Mouse (Mus musculus) forebrain, embryonic 10.5 days (tissue): ENCODE measurements around the gene Zeb2. TPM values are rescaled to one million over a fixed set of nuclear protein-coding genes. Genes with fewer than 3 reads are reported as not detected.

ENCODE experiments used
- DNase-seq: peaks from one replicate; pipeline ENCODE4 v3.0.0-alpha.2; 2017; ENCODE audit warnings: low spot score; ENCODE audit errors: extremely low spot score
- H3K27ac ChIP-seq: fragments of 300-500 bp; sonication (generic); 2 replicates; pipeline ENCODE4 v1.5.1; 2016; ENCODE audit warnings: mild to moderate bottlenecking
- H3K27me3 ChIP-seq: fragments of 300-500 bp; sonication (generic); 2 replicates; pipeline ENCODE4 v1.6.1; 2016; ENCODE audit warnings: mild to moderate bottlenecking; ENCODE audit not compliant: poor library complexity, severe bottlenecking
- H3K36me3 ChIP-seq: fragments of 300-500 bp; sonication (generic); replicated peaks from 2 replicates; pipeline ENCODE4 v1.6.1; 2016; ENCODE audit warnings: mild to moderate bottlenecking, moderate library complexity
- H3K4me1 ChIP-seq: fragments of 300-500 bp; sonication (generic); 2 replicates; pipeline ENCODE4 v1.6.1; 2016
- H3K4me3 ChIP-seq: fragments of 300-500 bp; sonication (generic); 2 replicates; pipeline ENCODE4 v1.5.1; 2016; ENCODE audit warnings: mild to moderate bottlenecking, moderate library complexity
- H3K9me3 ChIP-seq: fragments of 300-500 bp; sonication (generic); 2 replicates; pipeline ENCODE4 v1.6.1; 2016; ENCODE audit warnings: mild to moderate bottlenecking, moderate library complexity
- WGBS: fragments of 180-500 bp; shearing (Covaris S2); methylation state at CpG from one replicate; pipeline ENCODE4 v1.1.7; 2016; 5-methylcytosine and 5-hydroxymethylcytosine counted together
- polyA plus RNA-seq: library from polyadenylated mRNA; unstranded; fragments of >200 nt; fragmentation: Nextera tagmentation; extraction: Ambion mirVana; gene quantifications from 2 replicates; pipeline ENCODE4 v1.2.1, GENCODE M21; 2016

Zeb2 gene
- polyA plus RNA-seq, 1 experiment from 2014 or later, result 30.2 TPM

DNA sequence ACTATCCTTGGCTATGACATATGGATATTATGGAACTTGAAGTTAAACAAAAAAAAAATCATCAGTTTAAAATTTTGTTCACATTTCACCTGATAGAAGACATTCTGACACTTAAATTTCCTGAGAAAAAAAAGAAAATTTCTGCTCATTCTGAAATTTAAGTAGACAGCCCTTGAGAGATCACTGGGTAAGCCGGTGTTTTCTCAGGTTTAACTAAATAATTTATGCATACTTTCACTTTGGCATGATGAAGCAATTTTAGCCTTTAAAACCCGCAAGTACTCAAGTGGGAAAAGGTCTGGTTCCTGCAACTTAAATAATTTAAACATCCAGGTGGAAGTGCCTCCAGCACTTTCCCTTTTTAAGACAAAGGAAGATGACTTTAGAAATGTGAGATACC, 65.9 kb downstream of the Zeb2 start:
- Histone ChIP-seq H3K36me3 (no peaks in the 10 kb centered on the region), H3K27ac (no peak overlapping the region), H3K27me3 (no peaks in the 10 kb centered on the region), H3K4me1 (peaks cover 62% of the 10 kb centered on the region), H3K4me3 (no peak overlapping the region), H3K9me3 (no peaks in the 10 kb centered on the region)
- no peak for DNase-seq
- 79% methylated on average over 2 of the region's 2 CpGs for WGBS

DNA sequence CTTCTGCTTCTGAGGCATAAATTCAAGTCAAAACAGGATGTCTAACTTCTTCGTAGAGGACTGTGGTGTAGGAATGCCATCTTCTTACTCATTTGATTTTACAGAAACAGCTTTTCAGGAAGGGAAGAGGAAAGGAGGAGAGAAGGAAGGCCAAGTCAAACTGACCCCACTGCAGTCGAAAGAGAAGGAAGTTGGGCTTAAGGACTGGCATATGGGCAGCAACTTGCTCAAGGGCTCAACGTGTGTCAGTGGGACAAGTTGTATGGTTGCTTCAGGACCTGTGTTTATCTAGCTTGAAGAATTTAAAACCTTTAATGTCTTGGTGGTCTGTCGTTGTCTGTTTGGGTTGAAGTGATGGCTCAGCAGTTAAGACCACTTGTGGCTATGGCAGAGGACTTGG, 67.3 kb downstream of the Zeb2 start:
- no peaks in the 10 kb centered on the region for H3K27me3 ChIP-seq
- H3K27ac ChIP-seq, result no peak overlapping the region
- H3K36me3 ChIP-seq, result no peaks in the 10 kb centered on the region
- no peak for DNase-seq
- H3K4me1 ChIP-seq, result peaks cover 62% of the 10 kb centered on the region
- H3K9me3 ChIP-seq, result no peaks in the 10 kb centered on the region
- 90% methylated on average over 4 of the region's 4 CpGs for WGBS
- H3K4me3 ChIP-seq, result no peak overlapping the region

GRCm38 (mm10) chr2:45049279-45049678, 67.9 kb downstream of the Zeb2 start:
- H3K9me3 ChIP-seq, result no peaks in the 10 kb centered on the region
- no peaks in the 10 kb centered on the region for H3K27me3 ChIP-seq
- no peaks in the 10 kb centered on the region for H3K36me3 ChIP-seq
- H3K4me3 ChIP-seq, result no peak overlapping the region
- 69% methylated on average over 2 of the region's 2 CpGs for WGBS
- DNase-seq, result no peak
- peaks cover 62% of the 10 kb centered on the region for H3K4me1 ChIP-seq
- no peak overlapping the region for H3K27ac ChIP-seq

DNA sequence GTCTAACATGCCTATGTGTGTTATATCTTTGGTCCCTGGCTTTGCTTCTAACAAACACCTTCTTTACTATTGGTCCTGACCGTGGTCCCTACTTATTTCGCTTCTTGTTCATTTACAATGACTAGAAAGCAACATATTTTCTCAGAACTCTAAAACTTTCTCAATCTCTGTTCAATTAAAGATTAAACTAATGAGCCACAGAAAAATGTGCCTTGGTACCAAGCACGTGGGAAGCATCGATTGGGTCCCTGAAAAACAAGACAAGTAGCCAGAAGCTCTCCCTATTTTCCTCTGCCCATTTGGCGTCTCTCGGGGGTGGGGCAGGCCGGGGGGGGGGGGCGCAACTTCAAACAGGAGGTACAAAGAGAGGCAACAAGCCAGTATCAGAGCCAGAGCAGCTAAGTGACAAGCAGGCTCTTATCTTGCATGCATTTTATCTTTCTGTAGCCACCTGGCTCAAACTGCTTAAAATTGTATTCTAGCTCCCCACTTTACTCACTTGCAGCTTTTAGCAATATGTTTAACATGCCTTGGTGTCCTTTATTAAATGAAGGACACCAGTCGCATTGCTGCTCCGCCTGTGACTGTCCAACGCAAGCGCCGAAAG, 76.4 kb downstream of the Zeb2 start:
- peaks cover 71% of the 10 kb centered on the region for H3K4me1 ChIP-seq
- peak overlapping the region; percentile 51; the same call in 1 of the 2 replicates for H3K27ac ChIP-seq
- 80% methylated on average over 13 of the region's 13 CpGs for WGBS
- no peaks in the 10 kb centered on the region for H3K27me3 ChIP-seq
- H3K36me3 ChIP-seq, result no peaks in the 10 kb centered on the region
- no peaks in the 10 kb centered on the region for H3K9me3 ChIP-seq
- no peak for DNase-seq
- no peak overlapping the region for H3K4me3 ChIP-seq

- Histone ChIP-seq H3K4me1 (peaks cover 65% of the 10 kb centered on the region), H3K4me3 (no peak overlapping the region), H3K27me3 (no peaks in the 10 kb centered on the region), H3K27ac (no peak overlapping the region), H3K36me3 (no peaks in the 10 kb centered on the region), H3K9me3 (no peaks in the 10 kb centered on the region)
- DNase-seq, result no peak
Observed at GRCm38 (mm10) chr2:45039503-45039902, 77.7 kb downstream of the Zeb2 start.

DNA sequence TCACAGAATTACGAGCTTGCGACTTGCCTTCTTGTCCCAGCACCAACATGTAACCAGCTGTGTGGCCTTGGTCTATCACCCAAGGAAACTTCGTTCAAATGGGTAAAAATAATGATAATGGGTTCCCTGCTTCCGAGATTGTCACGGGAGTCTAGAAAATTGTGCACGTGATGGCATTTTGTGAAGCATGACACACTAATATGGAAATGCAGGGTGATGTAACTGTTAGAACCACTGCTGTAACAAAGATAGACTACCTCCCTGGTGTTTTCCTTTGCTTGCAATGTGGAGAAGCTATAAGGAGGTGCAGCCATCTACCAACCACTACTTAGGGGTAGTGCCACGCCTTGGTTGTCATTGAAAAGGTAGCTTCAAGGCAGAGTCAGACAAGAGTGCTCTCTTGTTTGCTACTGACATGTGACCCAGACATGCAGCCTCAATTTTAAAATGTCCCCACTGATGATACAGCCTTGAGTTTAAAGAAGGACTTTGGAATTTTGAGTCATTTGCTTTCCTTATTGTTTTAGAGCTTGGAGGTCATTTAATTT, 89.0 kb downstream of the Zeb2 start:
- H3K27ac ChIP-seq, result peak overlapping the region; percentile 46; the same call in 1 of the 2 replicates
- DNase-seq, result no peak
- 81% methylated on average over 7 of the region's 7 CpGs for WGBS

GRCm38 (mm10) chr2:45017186-45017800, 99.9 kb downstream of the Zeb2 start:
- H3K27ac ChIP-seq, result no peak overlapping the region
- H3K4me3 ChIP-seq, result no peak overlapping the region
- no peaks in the 10 kb centered on the region for H3K27me3 ChIP-seq
- DNase-seq, result no peak
- WGBS, result 79% methylated on average over 5 of the region's 5 CpGs
- H3K4me1 ChIP-seq, result peaks cover 18% of the 10 kb centered on the region
- H3K36me3 ChIP-seq, result peaks cover 58% of the 10 kb centered on the region
- no peaks in the 10 kb centered on the region for H3K9me3 ChIP-seq

More for the DNA sequence above, 89.0 kb downstream of the Zeb2 start:
- Histone ChIP-seq H3K4me1 (peaks cover 86% of the 10 kb centered on the region), H3K36me3 (no peaks in the 10 kb centered on the region), H3K4me3 (no peak overlapping the region), H3K27me3 (no peaks in the 10 kb centered on the region), H3K9me3 (no peaks in the 10 kb centered on the region)

DNA sequence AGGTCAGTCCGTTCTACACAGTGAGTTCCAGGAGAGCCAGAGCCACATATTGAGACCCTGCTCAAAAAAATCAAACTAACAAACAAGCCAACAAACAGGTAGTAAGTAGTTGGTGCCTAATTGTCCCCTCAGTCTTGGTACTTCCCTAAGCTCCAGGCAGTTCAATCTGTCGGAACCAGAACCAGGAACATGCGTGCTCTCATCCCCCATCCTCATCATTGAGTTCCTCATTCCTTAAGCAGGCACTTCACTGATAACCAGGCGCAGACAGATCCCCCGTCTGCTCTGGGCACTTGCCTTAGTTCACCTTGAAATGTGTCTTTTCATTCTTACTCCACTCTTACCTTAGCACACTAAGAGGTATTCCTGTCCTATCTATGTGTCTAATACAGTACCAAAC, 103.9 kb downstream of the Zeb2 start:
- H3K4me1 ChIP-seq, result no peaks in the 10 kb centered on the region
- peaks cover 58% of the 10 kb centered on the region for H3K36me3 ChIP-seq
- H3K27me3 ChIP-seq, result no peaks in the 10 kb centered on the region
- H3K9me3 ChIP-seq, result no peaks in the 10 kb centered on the region
- WGBS, result 95% methylated on average over 5 of the region's 5 CpGs
- H3K4me3 ChIP-seq, result no peak overlapping the region
- no peak overlapping the region for H3K27ac ChIP-seq
- no peak for DNase-seq

GRCm38 (mm10) chr2:45012676-45013075, 104.5 kb downstream of the Zeb2 start:
- no peak for DNase-seq
- 96% methylated on average over 3 of the region's 3 CpGs for WGBS
- Histone ChIP-seq H3K4me1 (no peaks in the 10 kb centered on the region), H3K36me3 (peaks cover 58% of the 10 kb centered on the region), H3K9me3 (no peaks in the 10 kb centered on the region), H3K4me3 (no peak overlapping the region), H3K27ac (no peak overlapping the region), H3K27me3 (no peaks in the 10 kb centered on the region)

DNA sequence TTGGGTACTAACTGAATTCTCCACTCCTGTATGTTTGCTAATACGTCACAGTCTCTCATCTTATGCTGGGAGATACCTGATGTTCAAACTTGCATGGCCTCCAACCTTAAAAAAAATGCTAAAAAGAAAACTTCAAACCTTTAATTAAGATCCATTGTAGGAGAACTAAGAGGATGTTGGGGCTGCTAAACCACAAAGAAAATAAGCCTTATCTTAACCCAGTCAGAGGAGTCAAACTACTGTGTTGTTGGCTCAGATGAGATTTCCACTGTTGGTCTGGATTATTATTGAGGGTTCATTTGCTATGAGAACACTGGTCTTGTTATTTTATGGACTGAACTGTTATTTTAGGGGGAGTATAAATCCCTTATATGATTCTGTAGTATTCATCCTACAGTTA, 106.5 kb downstream of the Zeb2 start:
- peaks cover 50% of the 10 kb centered on the region for H3K36me3 ChIP-seq
- no peak overlapping the region for H3K4me3 ChIP-seq
- WGBS, result 94% methylated on average over 1 of the region's 1 CpGs
- H3K4me1 ChIP-seq, result no peaks in the 10 kb centered on the region
- no peaks in the 10 kb centered on the region for H3K9me3 ChIP-seq
- no peak overlapping the region for H3K27ac ChIP-seq
- H3K27me3 ChIP-seq, result no peaks in the 10 kb centered on the region
- DNase-seq, result no peak

DNA sequence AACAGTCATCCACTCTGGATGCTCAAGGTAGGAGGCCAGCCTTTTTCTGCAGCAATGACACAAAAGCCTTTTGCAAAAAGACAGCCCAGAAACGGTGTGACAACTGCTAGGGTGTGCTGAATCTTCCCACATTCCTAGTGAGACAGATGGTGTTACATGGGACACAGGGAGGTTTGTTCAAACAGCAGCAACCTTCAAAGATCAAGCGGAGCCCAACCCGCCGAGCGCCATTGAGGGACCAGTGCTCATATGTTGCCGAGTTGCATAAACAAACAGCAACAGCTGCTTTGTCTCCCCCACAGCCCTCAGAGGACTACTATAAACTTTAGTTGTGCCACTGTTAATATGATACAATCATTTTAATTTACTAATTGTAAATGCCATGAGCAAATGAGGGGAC, 117.3 kb downstream of the Zeb2 start:
- Histone ChIP-seq H3K27ac (no peak overlapping the region), H3K4me3 (no peak overlapping the region), H3K9me3 (no peaks in the 10 kb centered on the region), H3K4me1 (no peaks in the 10 kb centered on the region), H3K36me3 (peaks cover 72% of the 10 kb centered on the region), H3K27me3 (no peaks in the 10 kb centered on the region)
- 82% methylated on average over 6 of the region's 6 CpGs for WGBS
- no peak for DNase-seq

DNA sequence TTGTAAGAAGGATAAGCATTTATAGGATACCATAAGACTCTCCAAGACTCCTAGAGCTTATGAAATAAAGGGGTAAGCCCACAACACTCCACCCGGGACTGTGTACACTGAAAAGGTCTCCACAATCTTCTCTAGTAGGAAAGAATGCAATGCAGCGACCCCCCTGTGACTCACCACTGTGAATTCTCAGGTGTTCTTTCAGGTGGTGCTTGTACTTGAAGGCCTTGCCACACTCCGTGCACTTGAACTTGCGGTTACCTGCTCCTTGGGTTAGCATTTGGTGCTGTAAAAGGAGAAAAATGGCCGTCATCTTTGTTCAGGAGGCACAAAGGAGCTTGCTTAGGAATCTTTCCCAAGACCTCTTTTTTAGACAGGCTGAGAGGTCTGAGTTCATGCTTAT, 118.5 kb downstream of the Zeb2 start:
- DNase-seq, result no peak
- H3K27ac ChIP-seq, result no peak overlapping the region
- 97% methylated on average over 5 of the region's 5 CpGs for WGBS
- H3K4me3 ChIP-seq, result no peak overlapping the region
- H3K36me3 ChIP-seq, result peaks cover 82% of the 10 kb centered on the region
- no peaks in the 10 kb centered on the region for H3K4me1 ChIP-seq
- no peaks in the 10 kb centered on the region for H3K27me3 ChIP-seq
- H3K9me3 ChIP-seq, result no peaks in the 10 kb centered on the region

DNA sequence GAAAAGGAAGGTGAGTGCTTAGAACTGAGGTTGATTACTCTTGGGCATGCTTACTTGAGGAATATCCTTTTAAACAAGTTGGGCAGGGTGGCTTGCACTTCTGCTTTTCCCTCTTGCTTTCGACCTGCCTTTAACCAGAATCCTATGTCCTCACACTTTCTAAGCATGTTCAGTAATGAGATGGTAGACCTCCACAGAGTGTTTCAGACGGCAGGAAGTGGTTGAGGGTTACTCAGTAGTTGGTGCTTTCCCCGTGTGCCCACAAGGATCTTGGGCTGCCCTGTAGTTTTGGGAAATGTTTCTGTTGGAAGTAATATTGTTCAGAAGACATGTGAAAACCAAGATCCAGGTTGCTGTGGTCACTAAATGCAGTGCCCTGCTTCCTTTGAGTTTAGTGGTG, 135.5 kb downstream of the Zeb2 start:
- Histone ChIP-seq H3K27ac (no peak overlapping the region), H3K4me1 (peaks cover 34% of the 10 kb centered on the region), H3K4me3 (no peak overlapping the region), H3K36me3 (no peaks in the 10 kb centered on the region), H3K9me3 (no peaks in the 10 kb centered on the region), H3K27me3 (peaks cover 16% of the 10 kb centered on the region; the same call in 1 of the 2 replicates)
- WGBS, result 86% methylated on average over 3 of the region's 3 CpGs
- no peak for DNase-seq
